Mouse (Mus musculus) olfactory bulb, adult 2 months (tissue): Measurements from ENCODE around the gene Nlgn2.

ENCODE experiments used
- CTCF ChIP-seq: fragments of 200-500 bp; IDR thresholded peaks from 2 replicates; pipeline ENCODE4 v1.5.1; 2012; ENCODE audit warnings: low read depth, mild to moderate bottlenecking, low read length, moderate library complexity; ENCODE audit not compliant: insufficient read depth
- POLR2A ChIP-seq: fragments of 200-500 bp; IDR thresholded peaks from 2 replicates; pipeline ENCODE4 v1.6.1; 2012; ENCODE audit warnings: mild to moderate bottlenecking, low read depth, low read length, moderate library complexity; ENCODE audit not compliant: insufficient read depth

GRCm38 (mm10) chr11:69835326-69835965, 2.1 kb downstream of the Nlgn2 start:
- no peak for TF ChIP-seq CTCF
- TF ChIP-seq POLR2A, result no peak
